Mouse (Mus musculus) left cerebral cortex, postnatal 4 days (tissue): ENCODE data around the gene Dffa. TPM values are rescaled to one million over a fixed set of nuclear protein-coding genes. Genes with fewer than 3 reads are reported as not detected.

Experiments used
- total RNA-seq, 2 experiments: library from RNA; stranded (reverse); gene quantifications; 2 replicates each; pipeline ENCODE4 v1.2.3; 2021

Dffa gene
- total RNA-seq, 2 experiments from 2014 or later = 40.8 to 45.9 TPM

Other genes with a start within 250 kb of the Dffa start
- gene Pex14, start 4.3 kb upstream of the Dffa start, total RNA-seq = 10 to 100 TPM; 38.2 to 40.8 TPM
- gene Cort, start 22.6 kb downstream of the Dffa start, total RNA-seq = 10 to 100 TPM; 13.8 to 16.6 TPM
- gene Cenps, start 33.5 kb downstream of the Dffa start, total RNA-seq = 10 to 100 TPM; 33.5 to 38.3 TPM
- gene Pgd, start 62.6 kb downstream of the Dffa start, total RNA-seq = 10 to 100 TPM; 64.6 to 64.7 TPM
- gene Kif1b, start 203.5 kb downstream of the Dffa start, total RNA-seq = 100 to 1,000 TPM; 420 to 423 TPM